Mouse (Mus musculus) embryonic facial prominence, embryonic 15.5 days (tissue): ENCODE results near the gene Ganc. TPM values are rescaled to one million over a fixed set of nuclear protein-coding genes. Genes with fewer than 3 reads are reported as not detected.

Source experiments
- ATAC-seq: fragments of 200-750 bp; cut with Nextera tagmentation; 2 replicates; pipeline ENCODE4 v1.8.0; 2017; ENCODE audit warnings: low read depth, moderate TSS enrichment; ENCODE audit not compliant: insufficient number of reproducible peaks, low FRiP score, low TSS enrichment
- H3K27ac ChIP-seq: fragments of 300-500 bp; sonication (generic); replicated peaks from 2 replicates; pipeline ENCODE4 v1.5.1; 2015; ENCODE audit warnings: mild to moderate bottlenecking, inconsistent platforms
- H3K27me3 ChIP-seq: fragments of 300-500 bp; sonication (generic); 2 replicates; pipeline ENCODE4 v1.6.1; 2015; ENCODE audit warnings: inconsistent platforms
- H3K36me3 ChIP-seq: fragments of 300-500 bp; sonication (generic); 2 replicates; pipeline ENCODE4 v1.6.1; 2015; ENCODE audit warnings: mild to moderate bottlenecking, inconsistent platforms
- H3K4me1 ChIP-seq: fragments of 300-500 bp; sonication (generic); 2 replicates; pipeline ENCODE4 v1.6.1; 2015; ENCODE audit warnings: inconsistent platforms
- H3K4me2 ChIP-seq: fragments of 300-500 bp; sonication (generic); replicated peaks from 2 replicates; pipeline ENCODE4 v1.6.1; 2015; ENCODE audit warnings: mild to moderate bottlenecking, inconsistent platforms
- H3K4me3 ChIP-seq: fragments of 300-500 bp; sonication (generic); replicated peaks from 2 replicates; pipeline ENCODE4 v1.5.1; 2015; ENCODE audit warnings: mild to moderate bottlenecking, inconsistent platforms
- H3K9ac ChIP-seq: fragments of 300-500 bp; sonication (generic); 2 replicates; pipeline ENCODE4 v1.6.1; 2015; ENCODE audit warnings: inconsistent platforms
- H3K9me3 ChIP-seq: fragments of 300-500 bp; sonication (generic); replicated peaks from 2 replicates; pipeline ENCODE4 v1.6.1; 2016; ENCODE audit warnings: inconsistent platforms
- WGBS: fragments of 180-500 bp; shearing (Covaris S2); methylation state at CpG from one replicate; pipeline ENCODE4 v1.1.7; 2015; 5-methylcytosine and 5-hydroxymethylcytosine counted together
- polyA plus RNA-seq: library from polyadenylated mRNA; unstranded; fragments of >200 nt; fragmentation: Nextera tagmentation; extraction: Ambion mirVana; gene quantifications from 2 replicates; pipeline ENCODE4 v1.2.1, GENCODE M21; 2015

Gene Ganc
- polyA plus RNA-seq, 1 experiment from 2014 or later, result 10.3 TPM

DNA sequence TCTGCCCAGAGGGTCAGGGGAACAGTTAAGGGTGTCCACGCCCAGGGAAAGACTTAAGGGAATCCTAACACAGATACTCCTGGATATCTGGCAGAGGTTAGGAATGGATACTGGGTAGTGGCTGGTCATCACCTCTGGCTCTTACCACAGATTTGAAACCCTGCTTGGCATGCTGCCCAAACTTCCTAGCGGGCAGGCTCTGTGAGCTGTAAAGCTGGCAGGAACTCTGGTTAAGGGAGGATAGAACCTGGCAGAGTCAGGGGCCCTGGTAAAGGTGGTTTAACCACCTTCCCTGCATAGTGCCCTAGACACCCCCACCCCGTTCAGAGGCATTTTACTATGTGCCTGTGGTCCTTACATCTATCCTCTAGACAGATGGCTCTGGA lies 98.9 kb downstream of the Ganc start:
- peaks cover 26% of the 10 kb centered on the region for H3K36me3 ChIP-seq
- H3K4me3 ChIP-seq, result no peak overlapping the region
- no peak for ATAC-seq
- peaks cover 12% of the 10 kb centered on the region; the same call in 1 of the 2 replicates for H3K4me1 ChIP-seq
- H3K4me2 ChIP-seq, result no peak overlapping the region
- no peaks in the 10 kb centered on the region for H3K27me3 ChIP-seq
- H3K9ac ChIP-seq, result no peak overlapping the region
- H3K9me3 ChIP-seq, result no peaks in the 10 kb centered on the region
- WGBS, result 65% methylated on average over 3 of the region's 3 CpGs
- H3K27ac ChIP-seq, result no peak overlapping the region

DNA sequence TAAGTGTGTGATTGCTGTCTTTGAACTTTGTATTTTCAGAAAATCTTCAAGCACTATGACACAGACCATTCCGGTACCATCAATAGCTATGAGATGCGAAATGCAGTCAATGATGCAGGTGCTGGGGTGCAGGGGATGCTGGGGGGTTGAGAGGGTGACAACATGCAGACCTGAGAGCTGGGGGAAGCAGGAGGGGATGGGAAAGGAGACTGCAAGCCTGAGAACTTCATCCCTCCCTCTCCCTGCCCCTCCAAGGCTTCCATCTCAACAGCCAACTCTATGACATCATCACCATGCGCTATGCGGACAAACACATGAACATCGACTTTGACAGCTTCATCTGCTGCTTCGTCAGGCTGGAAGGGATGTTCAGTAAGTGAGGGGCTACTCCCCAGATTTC lies 99.4 kb downstream of the Ganc start:
- Histone ChIP-seq H3K27me3 (no peaks in the 10 kb centered on the region), H3K4me3 (no peak overlapping the region), H3K4me2 (no peak overlapping the region), H3K9ac (no peak overlapping the region), H3K4me1 (peaks cover 12% of the 10 kb centered on the region; the same call in 1 of the 2 replicates), H3K36me3 (peaks cover 26% of the 10 kb centered on the region), H3K9me3 (no peaks in the 10 kb centered on the region), H3K27ac (no peak overlapping the region)
- no peak for ATAC-seq
- 83% methylated on average over 6 of the region's 6 CpGs for WGBS

GRCm38 (mm10) chr2:120503992-120504391 lies 100.3 kb downstream of the Ganc start:
- no peak overlapping the region for H3K27ac ChIP-seq
- ATAC-seq, result no peak
- 83% methylated on average over 5 of the region's 5 CpGs for WGBS

More at GRCm38 (mm10) chr2:120503992-120504391, 100.3 kb downstream of the Ganc start:
- Histone ChIP-seq H3K9me3 (no peaks in the 10 kb centered on the region), H3K4me3 (no peak overlapping the region), H3K4me1 (peaks cover 12% of the 10 kb centered on the region; the same call in 1 of the 2 replicates), H3K9ac (no peak overlapping the region), H3K36me3 (peaks cover 34% of the 10 kb centered on the region), H3K27me3 (no peaks in the 10 kb centered on the region), H3K4me2 (no peak overlapping the region)

Other genes starting within 250 kb of the Ganc start
- 59.7 and 67.5 TPM in 2 replicates for gene Ehd4, start 249.3 kb upstream of the Ganc start, polyA plus RNA-seq
- gene Pla2g4e, start 158.6 kb upstream of the Ganc start, polyA plus RNA-seq, result 2.7 and 3.4 TPM in 2 replicates
- gene Pla2g4d, start 114.7 kb upstream of the Ganc start, polyA plus RNA-seq, result 0.56 and 1.4 TPM in 2 replicates
- 10.4 and 12.6 TPM in 2 replicates for gene Pla2g4f, start 89.7 kb upstream of the Ganc start, polyA plus RNA-seq
- 23.4 TPM in 2 replicates for gene Vps39, start 50.8 kb upstream of the Ganc start, polyA plus RNA-seq
- 10.8 and 12.2 TPM in 2 replicates for gene Tmem87a, start 217 bp downstream of the Ganc start, polyA plus RNA-seq
- 3.8 and 6.3 TPM in 2 replicates for gene Capn3, start 52.1 kb downstream of the Ganc start, polyA plus RNA-seq
- gene Zfp106, start 159.9 kb downstream of the Ganc start, polyA plus RNA-seq, result 46.6 and 51.3 TPM in 2 replicates
- 50.7 and 51.0 TPM in 2 replicates for gene Snap23, start 163.8 kb downstream of the Ganc start, polyA plus RNA-seq
- gene Haus2, start 205.5 kb downstream of the Ganc start, polyA plus RNA-seq, result 20.6 and 22.4 TPM in 2 replicates
- 24.7 and 26.3 TPM in 2 replicates for gene Lrrc57, start 205.6 kb downstream of the Ganc start, polyA plus RNA-seq
- 6.7 and 7.3 TPM in 2 replicates for gene Stard9, start 225.2 kb downstream of the Ganc start, polyA plus RNA-seq